Mouse (Mus musculus) lung, embryonic 14.5 days (tissue): ENCODE measurements around the gene Defb48. TPM values are rescaled to one million over a fixed set of nuclear protein-coding genes. Genes with fewer than 3 reads are reported as not detected.

Source experiments
- ATAC-seq: fragments of 200-750 bp; cut with Nextera tagmentation; 2 replicates; pipeline ENCODE4 v1.8.0; 2017; ENCODE audit warnings: mild to moderate bottlenecking, moderate TSS enrichment, moderate library complexity; ENCODE audit not compliant: insufficient read depth
- DNase-seq: peaks from one replicate; pipeline ENCODE4 v3.0.0-alpha.2; 2015
- H3K27ac ChIP-seq: fragments of 300-500 bp; sonication (generic); 2 replicates; pipeline ENCODE4 v1.5.1; 2014; ENCODE audit warnings: low read depth, mild to moderate bottlenecking, moderate library complexity
- H3K27me3 ChIP-seq: fragments of 300-500 bp; sonication (generic); 2 replicates; pipeline ENCODE4 v1.6.1; 2014; ENCODE audit warnings: low read length, control low read depth; ENCODE audit not compliant: insufficient read depth
- H3K36me3 ChIP-seq: fragments of 300-500 bp; sonication (generic); 2 replicates; pipeline ENCODE4 v1.6.1; 2014; ENCODE audit warnings: control low read depth; ENCODE audit not compliant: insufficient read depth
- H3K4me1 ChIP-seq: fragments of 300-500 bp; sonication (generic); 2 replicates; pipeline ENCODE4 v1.6.1; 2014; ENCODE audit warnings: antibody characterized with exemption, control low read depth; ENCODE audit not compliant: insufficient read depth
- H3K4me2 ChIP-seq: fragments of 300-500 bp; sonication (generic); 2 replicates; pipeline ENCODE4 v1.6.1; 2014; ENCODE audit warnings: mild to moderate bottlenecking
- H3K4me3 ChIP-seq: fragments of 300-500 bp; sonication (generic); 2 replicates; pipeline ENCODE4 v1.5.1; 2014; ENCODE audit warnings: low read depth, low read length
- H3K9ac ChIP-seq: fragments of 300-500 bp; sonication (generic); 2 replicates; pipeline ENCODE4 v1.6.1; 2014
- H3K9me3 ChIP-seq: fragments of 300-500 bp; sonication (generic); 2 replicates; pipeline ENCODE4 v1.6.1; 2016; ENCODE audit warnings: low read depth, low read length, control low read depth
- CTCF ChIP-seq: IDR thresholded peaks from 2 replicates; pipeline ENCODE4 v1.5.1; 2016; ENCODE audit warnings: antibody characterized with exemption, low read depth
- WGBS: fragments of 180-500 bp; shearing (Covaris S2); extraction: QIAGEN DNeasy Blood & Tissue Kit; methylation state at CpG from one replicate; pipeline ENCODE4 v1.1.7; 2014; 5-methylcytosine and 5-hydroxymethylcytosine counted together
- polyA plus RNA-seq: library from polyadenylated mRNA; unstranded; fragments of >200 nt; fragmentation: Nextera tagmentation; extraction: Ambion mirVana; gene quantifications from 2 replicates; pipeline ENCODE4 v1.2.1, GENCODE M21; 2014

Gene Defb48
- not detected in 2 replicates for polyA plus RNA-seq

DNA sequence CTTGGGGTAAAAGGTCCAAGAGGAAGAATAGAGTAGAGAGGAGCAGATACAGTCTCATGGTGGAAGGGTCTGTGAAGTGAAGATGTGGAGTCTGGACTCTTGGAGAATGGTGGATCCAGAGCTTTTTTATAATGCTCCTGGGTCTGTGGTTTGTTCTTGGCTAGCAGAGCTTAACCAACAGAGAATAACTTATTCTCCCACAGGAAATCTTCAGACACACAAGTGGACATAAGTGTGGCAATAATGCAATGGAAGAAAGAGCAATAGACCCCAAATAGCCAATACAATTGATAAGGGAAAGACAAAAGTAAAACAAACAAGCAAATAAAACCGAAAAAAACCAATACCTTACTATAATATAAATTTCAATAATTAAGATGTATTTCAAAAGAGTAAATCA is at the start of gene Defb48:
Gene Defb48, minus strand, starts transcription at position 101 of the 400 bp plus-strand sequence.
- Histone ChIP-seq H3K9ac (no peak within 1 kb of the TSS), H3K4me3 (no peak within 1 kb of the TSS), H3K4me1 (no peaks in the 10 kb centered on the region), H3K4me2 (no peak within 1 kb of the TSS), H3K27me3 (no peaks in the 10 kb centered on the region), H3K9me3 (no peaks in the 10 kb centered on the region), H3K27ac (no peak within 1 kb of the TSS), H3K36me3 (no peaks in the 10 kb centered on the region)
- 59% methylated on average over 1 of the region's 1 CpGs for WGBS
- ATAC-seq (no peak), DNase-seq (no peak)
- TF ChIP-seq CTCF = no peak

GRCm38 (mm10) chr14:63020524-63021156 is 36.3 kb upstream of the Defb48 start:
- no peak for ATAC-seq
- 48% methylated on average over 6 of the region's 6 CpGs for WGBS
- no peak for TF ChIP-seq CTCF
- H3K27me3 ChIP-seq = no peaks in the 10 kb centered on the region
- no peaks in the 10 kb centered on the region for H3K4me1 ChIP-seq
- no peaks in the 10 kb centered on the region for H3K9me3 ChIP-seq
- no peak overlapping the region for H3K9ac ChIP-seq
- no peaks in the 10 kb centered on the region for H3K36me3 ChIP-seq
- H3K4me3 ChIP-seq = no peak overlapping the region
- no peak for DNase-seq
- no peak overlapping the region for H3K27ac ChIP-seq
- no peak overlapping the region for H3K4me2 ChIP-seq

DNA sequence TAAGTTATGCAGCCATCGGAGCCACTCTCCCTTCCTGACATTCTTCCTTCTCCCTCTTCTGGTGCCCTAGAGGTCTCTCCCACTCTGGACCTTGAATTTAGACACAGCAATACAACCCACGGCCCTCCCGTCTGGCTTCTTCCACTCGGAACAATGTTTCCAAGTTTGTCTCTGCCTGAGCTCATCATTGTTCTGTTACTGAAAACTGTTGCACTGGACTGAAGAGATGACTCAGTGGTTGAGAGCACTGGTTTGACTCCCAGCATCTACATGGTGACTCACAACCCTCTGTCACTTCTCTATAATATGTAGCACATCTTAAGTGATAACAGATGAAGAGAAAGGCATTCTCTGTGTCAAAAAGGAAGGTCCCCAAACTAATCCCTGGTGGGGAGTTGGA is 30.4 kb upstream of the Defb48 start:
- DNase-seq = no peak
- Histone ChIP-seq H3K9ac (no peak overlapping the region), H3K27ac (no peak overlapping the region), H3K9me3 (no peaks in the 10 kb centered on the region), H3K4me3 (no peak overlapping the region), H3K4me2 (no peak overlapping the region), H3K4me1 (no peaks in the 10 kb centered on the region), H3K36me3 (no peaks in the 10 kb centered on the region), H3K27me3 (no peaks in the 10 kb centered on the region)
- ATAC-seq = no peak
- TF ChIP-seq CTCF = no peak
- WGBS = 86% methylated on average over 4 of the region's 4 CpGs

- ATAC-seq (no peak), DNase-seq (no peak)
- H3K4me1 ChIP-seq = no peaks in the 10 kb centered on the region
- no peak overlapping the region for H3K9ac ChIP-seq
- no peaks in the 10 kb centered on the region for H3K27me3 ChIP-seq
- no peak for TF ChIP-seq CTCF
- H3K4me2 ChIP-seq = no peak overlapping the region
- no peak overlapping the region for H3K27ac ChIP-seq
- H3K36me3 ChIP-seq = no peaks in the 10 kb centered on the region
- H3K4me3 ChIP-seq = no peak overlapping the region
- WGBS = 67% methylated on average over 4 of the region's 4 CpGs
- H3K9me3 ChIP-seq = no peaks in the 10 kb centered on the region
Observed at GRCm38 (mm10) chr14:63013082-63013481, 28.8 kb upstream of the Defb48 start.

DNA sequence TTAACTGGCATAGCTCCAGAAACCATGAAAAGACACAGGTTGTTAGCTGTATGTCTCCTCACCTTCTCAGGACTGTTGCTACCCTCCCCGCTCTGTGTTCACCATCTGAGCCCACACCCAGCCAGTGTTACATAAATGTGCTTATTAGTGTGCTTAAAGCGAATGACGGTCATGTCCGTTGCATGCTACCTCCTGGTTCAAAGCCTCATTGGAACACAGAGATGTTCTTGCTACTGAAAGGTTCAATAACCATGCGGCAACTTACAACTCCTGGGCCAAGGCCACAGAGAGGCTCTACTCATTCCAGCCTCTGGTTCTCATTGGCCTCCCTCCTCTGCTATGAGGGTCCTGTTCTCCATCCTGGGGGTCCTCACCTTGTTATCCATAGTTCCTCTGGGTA is 27.2 kb upstream of the Defb48 start, which contains the start of gene Defb43:
Gene Defb43, plus strand, starts transcription at position 301 of the 400 bp plus-strand sequence.
- Histone ChIP-seq H3K4me1 (no peaks in the 10 kb centered on the region), H3K27ac (no peak within 1 kb of the TSS), H3K9me3 (no peaks in the 10 kb centered on the region), H3K36me3 (no peaks in the 10 kb centered on the region), H3K4me3 (no peak within 1 kb of the TSS), H3K9ac (no peak within 1 kb of the TSS), H3K27me3 (no peaks in the 10 kb centered on the region), H3K4me2 (no peak within 1 kb of the TSS)
- ATAC-seq (no peak), DNase-seq (no peak)
- WGBS = 93% methylated on average over 5 of the region's 5 CpGs
- TF ChIP-seq CTCF = no peak

GRCm38 (mm10) chr14:63002588-63002987 is 18.3 kb upstream of the Defb48 start:
- H3K27me3 ChIP-seq = no peaks in the 10 kb centered on the region
- H3K9ac ChIP-seq = no peak overlapping the region
- ATAC-seq = no peak
- H3K4me3 ChIP-seq = no peak overlapping the region
- no peaks in the 10 kb centered on the region for H3K4me1 ChIP-seq
- peak; percentile 48 for DNase-seq
- no peaks in the 10 kb centered on the region for H3K36me3 ChIP-seq
- no peak overlapping the region for H3K4me2 ChIP-seq
- no peak for TF ChIP-seq CTCF
- no peak overlapping the region for H3K27ac ChIP-seq
- no peaks in the 10 kb centered on the region for H3K9me3 ChIP-seq
- 33% methylated on average over 2 of the region's 2 CpGs for WGBS

DNA sequence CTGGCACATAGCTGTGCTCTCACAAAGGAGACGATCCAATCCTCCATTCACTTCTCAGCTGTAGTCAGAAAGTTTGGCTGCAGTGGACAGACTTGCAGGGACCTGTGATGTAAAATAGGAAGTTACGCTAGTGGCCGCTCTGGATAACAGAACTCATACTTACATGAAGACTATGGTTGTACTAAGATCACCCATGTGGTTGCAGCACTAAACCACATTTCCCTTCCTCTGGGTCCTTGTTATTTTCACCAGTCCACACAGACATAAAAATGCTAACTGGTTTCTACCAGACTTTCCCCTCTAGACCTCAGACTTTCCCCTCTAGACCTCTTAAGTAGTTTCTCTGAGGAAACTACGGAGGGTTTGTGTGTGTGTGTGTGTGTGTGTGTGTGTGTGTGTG is 14.7 kb upstream of the Defb48 start:
- no peaks in the 10 kb centered on the region for H3K9me3 ChIP-seq
- H3K9ac ChIP-seq = no peak overlapping the region
- H3K27me3 ChIP-seq = no peaks in the 10 kb centered on the region
- no peak for TF ChIP-seq CTCF
- no peak overlapping the region for H3K4me2 ChIP-seq
- 84% methylated on average over 4 of the region's 4 CpGs for WGBS
- no peak for DNase-seq
- H3K27ac ChIP-seq = no peak overlapping the region
- H3K4me1 ChIP-seq = no peaks in the 10 kb centered on the region
- no peaks in the 10 kb centered on the region for H3K36me3 ChIP-seq
- H3K4me3 ChIP-seq = no peak overlapping the region
- no peak for ATAC-seq
